Mouse (Mus musculus) CD4-positive helper T cell, adult 2 months (primary cell): ENCODE measurements around the gene Gm10401.
A peak's percentile ranks its signal among the peaks of the same experiment; 100 is the strongest.

Experiments used
- DNase-seq: peaks from one replicate; pipeline ENCODE4 v3.0.0-alpha.2; 2012; ENCODE audit warnings: low read depth, missing footprints, low spot score

Gene Gm10401

DNA sequence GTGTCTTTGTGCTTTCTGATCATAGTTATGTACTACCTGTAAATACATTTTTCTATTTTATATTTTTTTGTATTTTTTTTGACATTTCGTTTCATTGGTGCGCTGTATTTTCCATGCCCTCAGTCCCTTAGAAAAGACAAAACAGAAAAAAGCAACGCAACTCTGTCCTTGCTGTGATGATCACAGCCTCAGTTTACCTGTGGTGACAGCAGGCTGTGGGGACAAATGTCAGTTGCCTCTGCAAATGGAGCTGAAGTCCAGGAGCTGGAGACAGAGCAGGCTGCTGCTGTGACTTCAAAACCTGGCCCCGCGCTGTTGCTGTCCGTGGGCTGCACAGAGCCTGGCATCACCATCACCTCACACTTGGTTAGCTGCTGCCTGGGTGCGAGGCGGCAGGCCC, at the start of gene Gm10401:
Gm10401 (minus strand) TSS at position 101 of the 400 bp plus-strand sequence.
- DNase-seq = no peak

GRCm38 (mm10) chr5:115147388-115147787, 49.3 kb upstream of the Gm10401 start:
- no peak for DNase-seq

GRCm38 (mm10) chr5:115146747-115147130, 48.6 kb upstream of the Gm10401 start:
- no peak for DNase-seq

DNA sequence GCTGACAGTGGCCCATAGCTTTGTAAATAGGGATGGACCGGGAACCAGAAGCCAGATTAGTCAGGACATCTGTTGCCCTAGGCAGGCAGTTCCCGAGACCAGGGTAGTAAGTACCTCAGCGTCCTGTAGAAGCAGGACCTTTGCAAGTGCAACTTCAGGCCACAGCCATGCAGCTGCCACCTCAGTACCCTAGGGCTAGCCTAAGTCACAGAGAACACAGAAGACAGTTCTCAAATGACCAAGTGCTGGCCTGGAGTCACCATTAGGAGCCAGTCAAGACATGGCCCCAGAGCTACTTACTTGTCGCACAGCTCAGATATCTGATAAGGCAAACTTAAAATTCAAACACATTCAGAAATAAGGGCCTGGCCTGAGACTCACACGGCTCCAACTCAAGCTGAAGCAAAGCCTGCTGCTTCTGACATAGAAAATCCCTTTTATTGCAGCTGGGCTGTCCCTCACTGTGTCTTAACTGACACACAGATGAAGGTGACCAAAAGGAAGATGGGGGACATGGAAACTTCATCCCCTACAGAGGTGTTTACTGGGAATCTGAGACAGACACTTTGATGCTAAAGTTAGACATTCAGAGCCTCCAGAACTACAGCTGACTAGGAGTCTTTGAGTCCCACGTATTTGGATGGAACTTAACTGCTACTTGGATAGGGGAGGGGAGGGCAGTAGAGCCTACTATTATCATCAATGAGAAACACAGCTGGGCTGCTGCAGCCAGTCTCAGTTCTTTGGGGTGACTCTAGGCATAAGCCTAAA, 48.1 kb upstream of the Gm10401 start:
- no peak for DNase-seq

DNA sequence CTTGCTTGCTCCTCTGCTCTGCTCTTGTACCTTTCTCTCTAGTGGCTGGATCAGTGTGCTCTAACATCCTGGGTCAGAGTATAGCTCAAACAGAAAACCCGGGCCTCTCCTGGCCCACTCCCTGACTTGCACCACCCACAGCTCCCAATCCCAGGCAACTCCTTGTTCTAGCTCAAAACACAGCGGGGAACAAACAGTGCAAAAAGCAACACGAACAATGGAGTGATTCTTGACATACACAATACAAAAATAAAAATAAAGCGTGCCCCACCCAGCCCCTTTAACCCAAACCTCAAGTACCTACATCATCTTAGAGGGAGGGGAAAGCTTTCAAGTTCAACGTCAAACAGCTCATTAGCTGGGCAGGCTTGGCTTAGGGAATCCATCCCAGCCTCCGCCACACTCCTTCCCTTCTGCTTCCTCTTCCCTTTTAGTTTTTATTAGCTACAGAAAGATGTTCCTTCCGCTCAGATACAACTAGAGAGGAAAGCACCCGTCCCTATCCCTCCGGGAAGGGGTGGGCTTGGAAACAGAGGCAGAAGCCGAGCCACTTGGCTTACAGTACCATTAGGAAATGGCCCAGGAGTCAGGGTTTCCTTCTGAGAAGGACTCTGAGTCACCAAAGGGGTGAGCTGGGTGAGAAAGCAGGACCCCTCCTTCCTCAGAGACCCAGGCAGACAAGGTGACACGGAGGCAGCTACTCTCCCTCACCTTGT, 47.3 kb upstream of the Gm10401 start:
- no peak for DNase-seq

GRCm38 (mm10) chr5:115144471-115144870, 46.4 kb upstream of the Gm10401 start:
- no peak for DNase-seq

DNA sequence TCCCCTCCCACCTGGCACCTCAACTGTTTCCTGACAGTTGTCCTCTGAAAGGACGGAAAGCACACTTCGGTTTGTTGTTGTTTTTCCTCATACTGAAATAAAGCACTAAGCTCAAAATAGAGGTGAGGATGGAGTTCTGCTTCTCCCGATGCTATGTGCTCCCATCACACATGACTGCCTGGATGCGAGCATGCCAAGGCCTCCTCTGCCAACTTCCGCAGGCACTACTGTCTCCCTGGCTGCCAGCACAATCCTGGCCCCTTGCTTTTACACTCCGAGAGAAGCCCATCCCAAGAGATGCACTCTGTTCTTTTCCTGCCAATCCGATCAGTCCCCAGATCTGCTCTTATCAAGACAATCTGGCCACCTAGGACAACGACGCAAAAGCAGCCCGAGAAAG, 45.5 kb upstream of the Gm10401 start:
- DNase-seq = no peak

DNA sequence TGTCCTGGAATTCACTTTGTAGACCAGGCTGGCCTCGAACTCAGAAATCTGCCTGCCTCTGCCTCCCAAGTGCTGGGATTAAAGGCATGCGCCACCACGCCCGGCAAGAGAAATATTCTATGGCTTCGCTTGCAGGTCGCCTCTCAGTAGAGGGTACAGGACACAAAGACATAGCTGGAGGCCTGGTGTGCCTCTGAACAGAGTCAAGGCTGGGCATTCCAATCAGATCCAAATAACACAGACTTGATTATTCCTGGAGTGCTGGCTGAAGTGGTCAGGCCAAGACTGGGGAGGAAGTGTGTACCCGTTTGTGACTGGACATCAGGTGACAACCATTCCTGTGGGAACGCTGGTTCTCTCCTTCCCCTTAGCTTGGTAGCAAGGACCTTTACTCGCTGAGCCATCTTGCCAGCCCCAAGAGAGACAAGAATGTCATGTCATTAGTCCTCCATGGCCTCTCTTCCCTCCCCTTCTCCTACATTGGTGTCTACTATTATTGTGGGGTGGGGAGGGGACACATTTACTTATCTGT, 44.1 kb upstream of the Gm10401 start:
- no peak for DNase-seq

DNA sequence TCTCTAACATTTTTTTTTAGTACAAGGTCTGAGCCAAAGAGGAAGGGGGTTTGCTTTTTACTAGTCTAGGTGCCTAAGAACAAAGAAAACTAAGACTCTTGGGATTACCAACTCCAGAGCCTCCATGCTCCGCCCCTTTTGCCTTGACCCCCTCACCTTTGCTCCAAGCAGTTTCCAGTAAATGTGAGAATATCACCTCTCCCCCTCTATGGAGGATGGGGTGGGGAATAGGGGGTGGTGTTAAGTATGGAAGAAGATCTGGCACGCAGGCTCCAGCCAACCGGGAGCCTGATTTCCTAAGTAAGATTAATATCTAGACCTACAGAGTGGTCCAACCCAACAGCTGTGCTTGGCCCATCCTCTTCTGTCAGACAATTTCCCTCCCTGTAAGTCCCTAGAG, 42.6 kb upstream of the Gm10401 start:
- DNase-seq = no peak

GRCm38 (mm10) chr5:115139124-115139523, 41.0 kb upstream of the Gm10401 start:
- DNase-seq = no peak

GRCm38 (mm10) chr5:115134234-115135165, 36.4 kb upstream of the Gm10401 start, which contains the start of gene Unc119b:
Gene Unc119b, minus strand, starts transcription at chr5:115134975.
- DNase-seq = peak; percentile 91

- DNase-seq = peak; percentile 34
These were observed 35.4 kb upstream of the Gm10401 start for GRCm38 (mm10) chr5:115133358-115134066.

- DNase-seq = peak; percentile 80
These were observed 34.4 kb upstream of the Gm10401 start for GRCm38 (mm10) chr5:115132465-115132864.

GRCm38 (mm10) chr5:115129328-115129727, 31.2 kb upstream of the Gm10401 start:
- DNase-seq = no peak

GRCm38 (mm10) chr5:115127421-115128179, 29.5 kb upstream of the Gm10401 start:
- no peak for DNase-seq

GRCm38 (mm10) chr5:115126578-115127312, 28.6 kb upstream of the Gm10401 start:
- DNase-seq = peak; percentile 73

GRCm38 (mm10) chr5:115125211-115125871, 27.2 kb upstream of the Gm10401 start:
- peak; percentile 85 for DNase-seq

DNA sequence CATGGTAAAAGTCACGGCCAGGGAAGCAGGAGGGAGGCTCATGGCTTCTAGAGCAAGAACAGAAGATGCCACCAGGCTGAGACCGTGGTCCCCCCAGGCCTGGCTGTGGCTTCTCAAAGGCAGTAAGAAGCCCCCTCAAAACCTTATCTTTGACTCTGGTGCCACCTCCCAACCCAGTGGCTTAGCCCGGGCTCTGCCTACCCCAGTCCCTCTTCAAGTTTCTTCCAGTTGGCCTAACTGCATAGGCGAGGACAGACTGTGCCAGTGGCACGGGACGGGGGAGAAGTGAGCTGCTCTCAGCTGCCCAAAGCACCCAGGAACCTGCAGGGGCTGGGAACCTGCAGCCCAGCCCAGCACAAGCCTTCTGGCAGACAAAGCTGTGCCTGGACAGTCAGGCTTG, 26.6 kb upstream of the Gm10401 start:
- no peak for DNase-seq

GRCm38 (mm10) chr5:115120978-115121377, 22.9 kb upstream of the Gm10401 start:
- no peak for DNase-seq
